Mouse (Mus musculus): Measurements from ENCODE around the gene Paqr5.

DNA sequence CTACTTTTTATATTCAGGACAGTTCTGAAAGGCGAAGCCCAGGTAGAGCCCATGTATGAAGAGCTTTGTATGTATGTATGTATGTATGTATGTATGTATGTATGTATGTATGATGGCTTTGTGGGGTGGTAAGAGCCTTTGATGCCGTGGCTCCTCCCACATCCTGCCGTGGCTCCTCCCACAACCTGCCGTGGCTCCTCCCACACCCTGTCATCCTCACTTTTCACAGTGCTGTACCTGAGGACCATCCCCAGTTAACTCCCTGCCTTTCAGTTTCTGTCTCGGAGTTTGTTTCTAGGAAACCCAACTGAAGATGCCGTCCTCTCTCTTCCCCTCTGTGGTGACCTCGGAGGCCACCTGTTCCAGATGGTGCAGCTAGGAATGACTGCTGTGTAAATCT, 40.6 kb downstream of the Paqr5 start:
- TF ChIP-seq CTCF (IDR thresholded peaks at IDR 0.05; ENCODE audit: borderline replicate concordance, extremely low read depth, insufficient read depth, insufficient read length) (no peak), POLR2A (IDR thresholded peaks at IDR 0.05; ENCODE audit: borderline replicate concordance, extremely low read depth, insufficient read depth, insufficient read length, poor library complexity, severe bottlenecking) (no peak)
